Mouse (Mus musculus): ENCODE data around the gene Lmx1a.
A peak's percentile ranks its signal among the peaks of the same experiment; 100 is the strongest.

The Lmx1a gene

DNA sequence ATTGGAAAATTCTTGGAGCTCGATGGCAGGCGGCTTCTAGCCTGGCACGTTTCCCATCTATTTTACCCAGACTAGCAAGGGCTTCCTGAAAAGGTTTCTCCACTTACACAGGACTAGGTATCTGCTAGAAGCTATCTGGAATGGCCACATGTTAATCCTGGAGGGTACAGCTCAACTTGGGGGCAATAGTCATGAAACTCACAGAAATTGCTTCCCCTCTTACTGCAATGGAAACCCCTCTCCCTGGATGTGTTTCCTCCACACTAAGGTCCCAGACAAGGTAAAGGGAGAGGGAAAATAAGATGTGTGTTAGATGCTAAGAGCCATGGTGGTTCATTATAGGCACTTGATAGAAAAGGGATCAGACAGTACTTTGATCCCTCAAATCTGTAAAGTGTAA lies 5.7 kb downstream of the Lmx1a start:
- DNase-seq (ENCODE audit: low spot score): no peak

DNA sequence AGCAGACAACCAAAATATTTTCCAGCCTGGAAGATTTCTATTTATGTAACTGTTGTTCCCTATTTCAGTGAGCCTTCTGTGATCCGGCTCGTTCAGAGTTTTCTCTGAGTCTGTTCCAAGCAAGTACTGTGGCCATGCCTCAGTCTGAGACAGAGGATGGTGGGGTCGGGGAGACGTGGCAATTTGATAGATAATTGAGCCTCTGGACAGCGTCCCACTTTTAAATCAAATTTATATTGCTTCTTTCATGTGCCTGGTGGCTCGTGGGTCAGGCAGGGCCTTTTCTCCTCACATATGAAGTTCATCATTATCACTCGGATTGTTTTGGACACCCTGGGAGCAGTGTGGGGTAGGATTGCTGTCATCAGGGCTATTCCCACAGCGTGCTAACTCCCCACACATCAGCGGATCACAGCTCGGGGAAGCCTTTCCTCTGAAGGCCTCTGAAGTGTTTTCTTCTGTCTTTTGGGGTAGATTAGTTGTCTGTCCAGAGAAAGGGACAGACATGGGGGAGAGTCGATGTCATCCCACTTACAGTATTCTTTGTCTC lies 6.9 kb downstream of the Lmx1a start:
- DNase-seq (ENCODE audit: low spot score): no peak

DNA sequence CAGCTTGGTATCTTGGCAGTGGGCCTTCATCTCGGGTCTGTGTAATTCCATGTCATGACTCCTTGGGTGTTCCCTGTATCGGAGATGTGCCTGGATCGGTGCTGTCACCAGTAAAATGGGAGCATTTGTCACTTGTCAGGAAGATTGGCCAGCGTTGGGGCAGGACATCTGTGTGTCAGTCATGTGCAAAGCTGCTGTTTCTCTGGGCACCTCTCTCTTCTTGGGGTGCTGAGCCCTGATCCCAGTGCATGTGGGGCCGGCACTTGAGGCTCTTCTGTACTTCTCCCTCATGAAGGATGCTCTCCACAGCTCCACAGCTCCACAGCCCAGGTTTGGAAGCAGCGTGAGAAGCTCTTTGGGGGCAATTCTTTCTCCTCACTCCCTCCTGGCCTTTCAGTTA lies 10.7 kb downstream of the Lmx1a start:
- no peak for DNase-seq (ENCODE audit: low spot score)

DNA sequence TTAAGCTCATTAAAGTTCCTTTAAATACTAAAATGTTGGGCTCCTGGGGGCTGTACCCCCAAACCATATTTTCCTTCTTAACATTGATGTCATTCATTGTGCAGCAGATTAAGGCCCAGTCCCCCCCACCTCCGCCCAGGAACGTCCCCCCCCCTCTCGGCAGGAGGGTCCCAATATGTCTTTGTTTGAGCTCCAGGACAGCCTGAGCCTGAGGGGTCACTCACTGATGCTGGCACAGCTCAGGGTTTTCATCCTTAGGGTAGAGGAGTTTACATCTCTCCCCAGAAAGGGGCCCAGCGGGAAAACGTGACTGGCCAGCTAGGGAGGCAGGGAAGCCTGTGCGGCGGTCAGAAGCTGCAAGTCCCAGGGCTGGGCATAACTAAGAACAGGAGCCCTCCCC lies 11.2 kb downstream of the Lmx1a start:
- DNase-seq (ENCODE audit: low spot score): no peak

DNA sequence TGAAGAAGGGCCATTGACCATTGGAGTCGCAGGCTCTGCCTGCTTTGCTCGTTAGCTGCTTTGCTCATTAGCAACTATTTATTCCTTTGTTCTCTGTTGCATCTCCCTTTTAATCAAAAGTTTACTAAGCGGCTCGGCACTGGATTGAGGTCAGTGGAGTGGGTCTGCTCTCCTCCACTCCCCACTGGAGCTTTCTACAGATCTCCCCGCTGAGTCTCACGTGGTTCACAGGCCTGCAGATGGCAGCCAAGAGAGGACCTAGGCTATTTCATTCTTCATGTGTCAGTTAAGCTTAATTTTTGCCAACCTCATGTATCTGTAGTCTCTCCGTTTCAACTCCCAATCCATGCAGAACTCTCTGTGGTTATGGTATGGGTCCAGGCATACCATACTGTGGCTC lies 16.5 kb downstream of the Lmx1a start:
- no peak for DNase-seq (ENCODE audit: low spot score)

DNA sequence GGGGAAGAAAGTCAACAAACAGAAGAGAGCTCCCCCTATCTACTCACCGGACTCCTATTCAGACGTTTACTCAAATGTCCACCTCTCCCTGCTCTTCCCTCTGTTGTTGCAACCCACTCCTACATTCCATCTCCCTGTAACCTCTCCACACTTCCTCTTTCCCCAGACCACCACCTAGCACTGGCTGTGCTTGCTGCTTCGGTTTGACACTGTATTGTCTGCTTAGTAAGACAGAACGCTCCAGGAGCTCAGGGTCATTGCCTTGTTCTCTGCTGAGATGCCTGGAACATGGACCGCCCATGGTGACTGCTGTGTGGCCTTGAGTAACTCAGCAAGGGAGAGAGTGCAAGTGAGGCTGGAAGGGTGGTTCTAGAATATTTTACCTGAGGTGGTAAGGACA lies 19.7 kb downstream of the Lmx1a start:
- DNase-seq (ENCODE audit: low spot score): no peak

DNA sequence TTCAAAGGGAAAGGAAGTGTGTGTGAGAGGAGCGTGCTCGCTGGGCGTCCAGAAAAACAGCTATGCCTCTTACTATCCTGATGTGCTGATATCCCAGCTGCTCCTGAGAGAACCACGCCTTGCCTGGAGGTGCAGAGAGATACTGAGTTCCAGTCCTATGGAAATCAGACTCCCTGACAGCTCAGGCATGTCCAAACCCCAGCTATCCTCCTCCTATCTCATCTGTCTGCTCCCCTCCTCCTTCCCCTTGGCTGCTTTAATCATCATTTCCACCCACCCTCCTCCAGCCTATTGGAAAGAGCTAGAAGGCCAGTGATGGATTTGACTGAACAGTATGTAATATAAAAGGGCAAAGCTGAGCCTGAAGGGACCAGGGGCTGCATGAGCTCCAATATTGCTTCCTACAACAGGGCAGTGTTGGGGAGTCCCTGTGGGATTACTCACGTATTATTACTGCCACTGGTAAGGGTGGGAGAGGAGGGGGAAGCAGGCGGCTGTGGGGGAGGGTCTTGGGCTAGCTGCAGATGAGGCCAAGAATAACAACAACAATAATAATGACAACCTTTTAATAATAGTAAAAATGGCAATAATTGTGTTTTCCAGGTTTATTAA lies 26.8 kb downstream of the Lmx1a start:
- DNase-seq (ENCODE audit: low spot score): no peak

DNA sequence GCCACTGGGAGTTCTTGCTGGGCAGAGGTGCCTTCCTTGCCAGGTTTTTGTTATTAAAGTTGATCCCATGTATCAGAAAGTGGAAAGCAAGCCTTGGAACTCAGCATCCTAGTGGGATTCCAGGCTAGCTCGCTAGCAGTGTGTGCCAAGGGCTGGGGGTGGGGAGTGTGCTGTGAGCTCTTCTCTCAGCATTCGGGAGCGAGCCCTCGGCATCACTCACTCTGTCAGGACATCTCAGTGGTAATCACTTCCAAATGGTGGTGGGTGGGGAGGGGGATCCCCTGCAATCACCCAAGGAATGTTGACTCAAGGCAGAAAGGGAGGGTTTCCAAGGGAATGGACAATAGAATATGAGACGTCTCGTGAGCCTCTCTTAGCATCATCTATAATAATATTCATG lies 45.4 kb downstream of the Lmx1a start:
- DNase-seq (ENCODE audit: low spot score): no peak

DNA sequence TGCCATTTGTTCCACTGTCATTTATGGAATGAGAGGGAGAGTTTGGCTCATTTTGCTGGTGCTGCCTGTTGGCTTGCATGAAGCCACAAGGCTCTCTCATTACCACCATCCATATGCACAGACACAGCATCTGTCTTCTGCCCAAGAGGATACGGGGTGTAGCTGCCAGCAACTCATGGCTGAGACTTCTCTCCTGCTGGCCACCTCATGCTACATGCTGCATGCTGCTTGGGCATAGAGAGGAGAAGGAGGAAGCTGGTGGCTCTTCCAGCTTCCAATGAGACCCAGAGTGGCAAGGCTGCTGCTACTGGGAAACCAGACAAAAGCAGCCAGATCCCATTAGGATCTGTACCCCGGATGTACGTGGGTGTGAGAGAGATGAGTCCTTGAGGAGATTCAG lies 47.8 kb downstream of the Lmx1a start:
- no peak for DNase-seq (ENCODE audit: low spot score)

DNA sequence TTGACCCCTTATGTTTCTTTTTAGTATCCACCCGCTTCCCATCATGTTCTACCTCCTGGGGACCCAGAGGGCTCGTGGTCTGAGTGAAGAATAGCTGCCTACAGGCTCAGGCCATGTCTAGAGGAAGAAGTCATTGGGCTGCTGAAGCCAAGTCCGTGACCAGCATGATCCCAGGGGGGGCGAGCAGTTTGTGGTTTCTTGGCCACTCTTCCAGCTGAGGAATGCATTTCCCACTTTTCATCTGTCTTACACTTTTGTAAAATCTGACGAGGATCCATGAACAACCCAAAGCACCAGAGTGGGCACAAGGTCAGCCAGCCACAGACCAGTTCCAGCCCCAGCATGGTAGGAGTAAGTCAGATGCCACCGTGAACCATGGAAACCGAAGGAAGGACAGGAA lies 50.2 kb downstream of the Lmx1a start:
- no peak for DNase-seq (ENCODE audit: low spot score)

DNA sequence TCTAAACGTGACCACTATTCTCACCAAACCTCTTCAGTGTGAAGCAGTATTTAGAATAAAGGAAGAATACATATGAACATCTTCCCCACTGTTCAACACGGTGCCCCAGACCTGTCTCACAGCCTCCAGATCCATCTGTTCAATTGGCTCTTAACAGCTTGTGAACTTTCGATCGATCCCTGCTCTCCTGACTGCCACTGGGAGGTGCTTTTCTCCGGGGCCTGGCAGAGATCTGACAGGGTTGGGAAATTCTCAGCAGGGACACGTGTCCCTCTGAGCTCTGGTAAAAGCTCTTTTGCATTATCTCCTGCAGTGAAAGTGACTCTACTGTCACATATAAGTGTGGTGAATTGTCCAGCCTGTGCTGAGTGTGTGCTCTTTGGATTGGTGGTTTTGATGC lies 57.6 kb downstream of the Lmx1a start:
- no peak for DNase-seq (ENCODE audit: low spot score)

DNA sequence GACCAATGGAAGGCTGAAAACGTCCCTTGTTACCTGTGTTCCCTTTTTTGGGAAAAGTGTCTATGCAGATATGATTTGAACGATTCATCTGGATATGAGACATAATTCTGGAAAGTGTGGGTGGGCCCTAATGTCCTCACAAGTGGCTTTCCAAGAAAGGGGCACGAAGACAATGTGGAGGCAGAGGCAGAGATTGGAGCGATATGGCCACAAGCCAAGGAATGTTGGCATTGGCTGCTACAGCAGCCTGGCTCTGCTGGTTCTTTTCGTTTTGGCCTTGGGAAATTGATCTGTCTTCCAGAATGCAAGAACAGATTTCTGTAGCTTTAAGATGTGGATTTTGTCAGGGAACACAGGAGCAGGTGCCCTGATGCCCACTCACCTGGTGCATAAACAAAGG lies 63.6 kb downstream of the Lmx1a start:
- DNase-seq (ENCODE audit: low spot score): no peak

DNA sequence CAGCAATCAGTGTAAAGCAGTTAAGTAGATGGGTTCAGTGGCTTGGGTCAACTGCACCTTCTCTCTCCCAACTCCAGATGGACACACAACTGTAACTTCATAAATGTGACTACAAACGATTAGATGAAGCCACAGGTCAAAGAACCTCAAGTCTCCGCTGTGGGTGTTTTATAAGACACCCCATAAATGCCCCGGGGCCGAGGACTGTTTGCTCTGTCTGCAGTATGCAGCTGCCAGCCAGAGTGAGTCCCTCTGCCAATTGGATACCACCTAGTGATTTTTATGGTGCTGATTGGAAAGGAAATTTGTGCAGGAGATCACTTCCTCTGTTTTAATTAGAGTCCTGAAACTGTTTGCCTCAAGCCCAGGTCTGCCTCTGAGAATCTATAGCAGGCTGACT lies 65.0 kb downstream of the Lmx1a start:
- no peak for DNase-seq (ENCODE audit: low spot score)

DNA sequence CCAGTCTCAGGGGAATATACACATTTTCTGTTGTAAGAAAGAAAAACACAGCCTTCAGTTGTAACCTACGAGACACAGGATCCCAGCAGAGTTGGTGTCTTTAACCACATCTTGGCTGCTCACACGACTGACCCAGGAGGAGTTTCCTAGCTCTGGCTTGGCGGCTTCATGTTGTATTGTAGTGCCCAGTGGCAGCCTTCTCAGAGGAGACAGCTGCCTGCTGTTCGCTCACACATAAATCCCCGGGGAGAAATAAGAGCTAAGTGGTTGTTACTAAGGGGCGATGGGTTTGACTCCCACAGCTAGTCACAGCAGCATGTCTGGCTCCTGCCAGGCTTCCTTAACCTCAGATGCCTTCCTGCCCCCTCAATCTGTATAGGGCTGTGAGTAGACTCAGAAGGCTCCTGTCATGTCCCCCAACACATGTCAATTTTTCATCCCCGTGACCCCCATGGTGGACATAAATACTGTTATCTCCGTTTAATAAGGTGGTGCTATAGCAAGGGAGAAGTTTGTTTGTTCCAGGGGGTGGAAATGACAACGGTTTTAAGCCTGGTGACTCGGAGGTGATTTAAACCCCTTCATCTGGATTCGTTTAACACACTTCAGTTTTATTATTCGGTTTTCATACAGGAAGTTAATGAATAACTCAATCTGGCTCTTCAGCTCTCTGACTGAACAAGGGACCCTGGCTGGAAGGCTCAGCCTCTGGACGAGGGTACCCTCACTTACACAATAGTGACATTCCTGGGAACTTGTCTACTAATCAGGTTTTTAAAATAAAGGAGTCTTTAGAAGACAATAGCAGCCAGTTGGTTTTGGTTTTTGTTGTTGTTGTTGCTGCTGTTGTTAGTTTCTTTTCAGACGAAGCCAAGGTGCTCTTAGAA lies 65.8 kb downstream of the Lmx1a start:
- no peak for DNase-seq (ENCODE audit: low spot score)

DNA sequence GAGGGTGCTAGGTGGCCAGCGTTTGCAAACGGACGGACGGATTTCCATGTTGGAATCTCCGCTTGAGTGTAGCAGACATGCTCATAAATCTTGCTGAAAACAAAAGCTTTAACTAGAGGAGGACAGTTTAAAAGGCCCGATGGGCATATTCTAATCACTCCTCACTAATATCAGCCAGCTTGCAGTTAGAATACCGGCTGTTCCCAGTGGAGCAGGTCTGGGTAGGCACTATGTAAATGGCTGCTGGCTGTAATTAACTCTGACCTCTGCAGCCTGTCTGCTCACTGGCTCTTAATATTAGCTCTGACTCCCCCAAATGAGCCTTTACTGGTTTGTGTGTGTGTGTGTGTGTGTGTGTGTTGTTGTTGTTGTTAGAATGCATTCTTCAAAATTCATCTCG lies 69.2 kb downstream of the Lmx1a start:
- no peak for DNase-seq (ENCODE audit: low spot score)

DNA sequence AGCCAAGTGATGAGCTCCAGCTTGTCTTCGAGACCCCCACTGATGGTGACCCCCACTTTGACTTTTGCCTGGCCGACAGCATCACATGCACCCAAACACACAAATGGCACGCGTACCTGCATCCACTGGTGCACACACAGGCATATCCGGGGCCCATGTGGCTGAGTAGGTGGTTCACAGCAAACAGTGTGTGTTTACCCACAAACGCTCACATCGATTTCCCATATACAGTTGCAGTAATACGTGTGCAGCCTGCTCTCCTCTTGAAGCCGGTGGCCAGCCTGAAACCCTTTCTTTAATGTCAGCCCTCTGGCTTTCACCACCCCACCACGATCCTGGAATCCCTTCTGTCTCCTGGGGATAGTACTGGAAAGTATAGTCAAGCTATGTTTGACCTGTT lies 71.3 kb downstream of the Lmx1a start:
- no peak for DNase-seq (ENCODE audit: low spot score)

DNA sequence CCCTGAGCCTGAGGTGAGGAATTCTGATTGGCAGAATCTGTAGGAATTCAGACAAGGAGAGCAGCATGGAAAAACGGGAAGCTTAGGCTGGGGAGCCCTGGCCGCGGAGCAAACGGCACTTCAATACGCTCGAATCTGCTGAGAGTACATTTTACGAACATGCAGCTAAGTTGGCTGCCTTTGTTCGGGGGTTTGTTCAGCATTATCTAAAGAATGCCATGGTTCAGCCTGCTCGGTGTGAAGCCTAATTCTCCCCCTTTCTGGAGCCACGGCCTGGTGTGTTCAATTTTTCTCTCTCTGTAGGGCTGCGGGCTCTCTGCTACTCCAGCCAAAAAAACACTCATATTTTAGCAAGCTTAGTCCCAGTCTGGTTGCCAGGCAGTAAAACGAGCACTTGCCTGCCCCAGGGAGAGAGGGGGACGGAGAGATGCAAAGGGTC lies 72.8 kb downstream of the Lmx1a start:
- no peak for DNase-seq (ENCODE audit: low spot score)

DNA sequence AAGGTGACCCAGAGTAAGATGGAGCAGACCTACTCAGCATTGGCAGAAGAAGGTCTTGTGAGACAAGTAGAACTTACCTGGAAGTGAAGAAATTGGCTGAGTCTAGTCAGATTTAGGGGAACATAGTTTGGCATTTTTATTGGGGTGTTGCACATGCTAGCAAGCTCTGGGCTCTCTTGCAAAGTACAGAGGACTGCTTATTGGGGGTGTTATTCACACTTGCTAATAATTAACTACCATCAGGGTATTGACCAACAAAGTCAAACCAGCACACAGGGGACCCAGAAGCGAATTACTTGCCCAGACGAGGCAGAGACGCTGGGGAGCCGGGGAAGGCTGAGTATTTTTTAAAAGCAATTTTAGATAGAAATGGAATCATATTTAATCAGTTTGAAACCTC lies 77.6 kb downstream of the Lmx1a start:
- no peak for DNase-seq (ENCODE audit: low spot score)

DNA sequence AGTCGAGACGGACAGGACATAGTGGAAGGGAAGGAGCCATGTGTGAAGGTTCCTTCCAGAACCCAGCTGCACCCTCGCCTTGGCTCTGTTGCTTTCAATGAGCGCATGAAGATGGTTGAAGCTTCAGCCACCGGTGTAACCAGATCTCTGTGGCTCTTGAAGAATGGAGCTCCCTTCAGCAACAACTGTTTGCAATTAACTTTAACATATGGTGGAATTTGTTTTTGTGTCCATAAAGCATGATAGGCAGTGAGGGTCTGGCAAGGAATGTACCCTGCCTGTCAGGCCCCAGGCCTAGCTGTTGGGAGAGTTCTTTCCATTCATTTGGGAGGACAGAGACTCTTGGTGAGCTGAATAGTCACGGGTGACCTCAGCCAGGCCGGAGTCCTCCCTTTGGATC lies 81.4 kb downstream of the Lmx1a start:
- no peak for DNase-seq (ENCODE audit: low spot score)

DNA sequence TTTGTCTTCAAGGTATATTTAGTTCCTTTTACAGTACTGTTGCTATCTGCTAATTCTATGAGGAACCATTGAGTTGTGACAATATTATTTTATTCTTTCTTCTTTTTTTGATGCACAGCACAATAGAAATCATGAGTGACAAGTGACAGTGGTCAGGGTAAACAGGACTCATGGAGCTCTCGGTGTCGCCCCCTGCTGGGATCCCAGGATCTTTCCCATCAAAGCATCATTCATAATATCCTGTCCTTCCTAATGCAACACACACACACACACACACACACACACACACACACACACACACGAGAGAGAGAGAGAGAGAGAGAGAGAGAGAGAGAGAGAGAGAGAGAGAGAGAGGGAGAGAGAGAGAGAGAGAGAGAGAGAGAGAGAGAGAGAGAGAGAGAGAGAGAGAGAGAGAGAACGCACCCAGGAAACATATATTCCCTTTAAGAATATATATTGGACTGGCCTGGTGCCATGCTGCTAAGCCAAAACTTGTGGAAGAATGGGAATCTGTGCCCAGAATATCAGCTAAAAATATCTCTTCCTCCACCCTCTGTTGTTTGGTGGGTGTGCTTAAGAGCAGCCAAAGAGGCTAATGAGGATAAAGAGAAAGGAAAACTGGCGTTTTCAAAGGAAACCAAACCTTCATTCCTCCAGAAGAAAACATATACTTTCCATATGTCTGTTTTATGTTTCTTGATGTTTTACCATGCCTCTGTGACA lies 90.9 kb downstream of the Lmx1a start:
- DNase-seq (ENCODE audit: low spot score): no peak

DNA sequence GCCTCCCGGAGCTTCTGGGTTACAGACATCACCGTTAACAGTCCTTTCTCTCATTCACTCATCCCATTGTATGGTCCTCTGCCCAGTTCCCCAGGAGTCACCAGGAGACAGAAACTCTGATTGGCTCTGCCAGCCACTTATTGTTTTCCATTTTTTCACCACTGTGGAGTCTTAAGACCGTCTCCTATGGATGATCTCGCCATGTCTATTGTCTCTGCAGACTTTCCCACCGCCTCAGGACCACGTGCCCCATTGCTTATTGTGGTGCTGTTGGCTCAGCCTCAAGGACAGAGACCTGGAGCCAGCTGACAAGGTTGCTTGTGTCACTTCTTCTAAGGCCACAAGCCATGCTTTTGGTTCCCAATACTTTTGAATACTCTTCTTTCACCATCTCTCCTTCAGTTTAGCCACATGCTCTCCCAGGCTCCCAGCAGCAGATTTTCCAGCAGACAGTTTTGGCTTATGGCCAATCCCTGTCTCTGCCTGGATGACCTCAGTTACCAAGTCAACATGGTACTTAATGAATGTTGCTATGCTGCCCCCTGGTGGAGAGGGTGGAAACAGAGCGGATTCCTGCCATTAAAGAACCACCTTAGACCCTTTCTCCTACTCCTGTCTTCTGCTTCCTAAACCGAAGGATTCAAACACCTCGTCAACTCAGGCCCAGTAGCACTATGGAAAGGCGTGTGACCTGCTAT lies 92.9 kb downstream of the Lmx1a start:
- peak; percentile 44 for DNase-seq (ENCODE audit: low spot score)

DNA sequence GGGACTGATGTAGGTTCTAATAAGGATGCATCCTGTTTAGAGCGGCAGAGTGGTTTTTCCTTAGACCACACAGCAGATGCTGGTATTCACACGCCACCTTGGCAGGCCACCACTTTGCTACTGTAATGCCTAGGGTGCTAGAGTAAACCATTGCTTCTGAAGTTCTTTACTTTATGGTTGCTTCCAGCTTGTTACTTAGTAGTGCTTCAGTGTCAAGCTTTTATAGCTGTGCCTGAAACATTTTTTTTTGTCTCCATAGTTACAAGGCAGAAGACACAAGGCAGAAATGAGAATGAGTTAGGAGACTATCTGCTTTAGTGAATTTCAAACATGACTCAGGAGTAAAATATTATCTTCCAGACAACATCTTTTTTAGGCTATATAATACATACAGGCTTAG lies 95.0 kb downstream of the Lmx1a start:
- no peak for DNase-seq (ENCODE audit: low spot score)
